Mouse (Mus musculus): ENCODE results near the gene Slc12a1.
"Not testable (repeated sequence)": the region's sequence is repeated elsewhere in the genome, so short reads cannot be mapped to it uniquely, and the experiment has no call there.

Gene Slc12a1

GRCm38 (mm10) chr2:125152388-125152787, at the start of gene Slc12a1:
Slc12a1 (plus strand) TSS chr2:125152505.
- no peak for DNase-seq (ENCODE audit: low spot score)

- DNase-seq (ENCODE audit: low spot score): not testable (repeated sequence)
Observed at GRCm38 (mm10) chr2:125104491-125104890, 47.8 kb upstream of the Slc12a1 start.

- not testable (repeated sequence) for DNase-seq (ENCODE audit: low spot score)
Observed at GRCm38 (mm10) chr2:125106536-125106935, 45.8 kb upstream of the Slc12a1 start.

DNA sequence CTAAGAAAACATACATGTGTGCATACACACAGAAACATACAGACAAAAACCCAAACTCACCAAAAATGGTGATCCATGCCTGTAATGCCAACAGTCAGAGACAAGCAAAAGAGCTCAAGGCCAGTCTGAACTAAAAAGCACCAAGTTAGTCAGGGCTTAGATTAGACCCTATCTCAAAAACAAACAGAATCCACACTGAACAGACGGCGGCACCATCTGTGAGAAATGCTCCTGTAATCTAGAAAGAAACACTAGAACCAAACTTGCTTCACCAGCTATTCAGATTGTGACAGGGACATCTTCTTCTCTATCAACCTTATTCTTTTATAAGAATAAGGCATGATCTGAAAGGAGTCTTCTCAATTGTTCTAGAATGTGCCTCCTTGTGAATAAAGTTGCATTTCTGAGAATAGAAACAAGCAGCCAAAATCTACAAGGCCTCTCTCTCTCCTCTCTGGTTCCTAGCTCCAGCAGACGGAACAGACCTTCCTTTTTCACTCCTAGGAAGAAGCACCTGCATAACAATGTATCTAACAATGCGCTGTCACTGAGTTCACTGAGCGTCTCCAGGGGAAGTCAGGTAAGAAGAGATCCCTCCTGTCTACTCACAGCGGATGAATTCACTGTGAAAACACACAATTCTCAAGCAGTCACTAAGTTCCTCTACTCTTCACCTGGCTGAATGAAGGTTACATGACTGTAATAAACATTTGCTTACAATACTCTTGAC, 32.8 kb upstream of the Slc12a1 start:
- no peak for DNase-seq (ENCODE audit: low spot score)

DNA sequence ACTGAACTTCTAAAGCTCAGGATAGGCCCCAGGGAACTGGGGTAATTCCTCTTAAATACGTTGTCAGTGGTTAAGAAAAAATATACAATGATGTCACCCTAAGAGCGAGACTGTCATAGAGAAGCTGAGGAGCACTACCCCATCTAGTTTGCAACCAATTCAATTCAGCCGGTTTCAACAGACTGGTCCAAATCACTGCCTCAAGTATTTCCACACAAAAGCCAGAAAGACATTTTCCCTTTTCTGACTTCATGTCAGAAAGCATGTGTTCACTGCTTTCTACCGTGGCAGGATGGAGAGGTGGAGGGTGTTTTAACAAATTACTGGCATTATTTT, 30.0 kb upstream of the Slc12a1 start:
- peak; percentile 52 for DNase-seq (ENCODE audit: low spot score)

GRCm38 (mm10) chr2:125122624-125123476, 29.5 kb upstream of the Slc12a1 start:
- DNase-seq (ENCODE audit: low spot score): peak; percentile 60

DNA sequence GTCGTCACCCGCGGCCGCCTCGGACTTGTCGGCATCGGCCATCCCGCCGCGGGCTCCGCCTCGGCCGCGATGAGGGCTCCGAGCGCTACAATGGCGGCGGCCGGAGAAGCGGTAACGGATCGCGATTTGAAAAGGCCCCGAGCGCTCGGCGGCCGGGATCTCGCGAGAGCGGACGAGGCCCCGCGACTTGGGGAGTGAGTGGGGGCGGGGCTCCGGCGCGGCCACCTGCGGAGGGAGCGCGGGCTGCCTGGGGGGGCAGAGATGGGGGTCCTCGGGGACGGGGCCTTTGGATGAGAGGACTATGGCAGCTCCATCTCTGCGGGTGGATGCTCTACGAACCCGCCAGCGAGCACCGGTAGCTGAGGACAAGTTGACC, 28.8 kb upstream of the Slc12a1 start, which contains the start of gene Myef2:
Gene Myef2, minus strand, starts transcription at position 185 of the 376 bp plus-strand sequence.
- DNase-seq (ENCODE audit: low spot score): peak; percentile 82

DNA sequence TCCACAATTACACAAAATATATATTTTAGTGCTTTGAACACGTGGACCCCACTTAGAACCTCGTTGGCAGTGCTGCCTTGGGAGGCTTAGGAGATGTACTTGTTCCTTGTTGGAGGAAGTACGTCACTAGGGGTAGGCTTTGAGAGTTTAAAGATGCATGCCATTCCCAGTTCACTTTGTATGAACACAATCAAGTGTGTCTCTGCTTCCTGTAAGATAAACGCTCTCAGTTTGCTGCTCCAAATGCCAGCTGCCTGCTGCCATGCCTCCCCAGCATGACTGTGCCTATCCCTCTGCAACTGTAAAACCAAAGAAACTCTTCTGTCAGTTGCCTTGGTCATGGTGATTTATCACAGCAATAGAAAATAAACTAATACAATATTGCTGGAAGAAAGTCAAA, 26.5 kb upstream of the Slc12a1 start:
- DNase-seq (ENCODE audit: low spot score): no peak

DNA sequence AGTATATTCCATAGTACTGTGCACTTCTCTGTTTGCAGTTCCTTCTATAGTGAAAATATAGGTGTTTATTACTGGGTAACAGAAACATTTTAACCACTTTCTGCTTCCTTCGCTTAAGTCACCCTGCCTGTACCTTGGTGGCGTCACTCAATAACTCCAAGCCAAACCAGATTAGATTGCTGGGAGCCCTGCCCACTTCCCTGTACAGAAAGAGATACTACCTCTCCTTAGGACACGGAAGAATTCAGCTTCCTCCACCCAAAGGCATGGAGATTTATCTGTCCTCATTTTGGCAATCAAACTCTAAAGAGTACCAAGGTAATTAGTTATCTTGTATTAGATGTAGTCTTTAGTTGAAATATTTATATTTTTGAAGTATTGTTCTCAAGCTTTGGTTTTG, 25.5 kb upstream of the Slc12a1 start:
- DNase-seq (ENCODE audit: low spot score): no peak

- no peak for DNase-seq (ENCODE audit: low spot score)
Observed at GRCm38 (mm10) chr2:125134113-125134512, 18.2 kb upstream of the Slc12a1 start.

GRCm38 (mm10) chr2:125135903-125136811, 16.1 kb upstream of the Slc12a1 start, which contains the start of gene Ctxn2:
Ctxn2 (plus strand) TSS chr2:125136692.
- peak; percentile 77 for DNase-seq (ENCODE audit: low spot score)

DNA sequence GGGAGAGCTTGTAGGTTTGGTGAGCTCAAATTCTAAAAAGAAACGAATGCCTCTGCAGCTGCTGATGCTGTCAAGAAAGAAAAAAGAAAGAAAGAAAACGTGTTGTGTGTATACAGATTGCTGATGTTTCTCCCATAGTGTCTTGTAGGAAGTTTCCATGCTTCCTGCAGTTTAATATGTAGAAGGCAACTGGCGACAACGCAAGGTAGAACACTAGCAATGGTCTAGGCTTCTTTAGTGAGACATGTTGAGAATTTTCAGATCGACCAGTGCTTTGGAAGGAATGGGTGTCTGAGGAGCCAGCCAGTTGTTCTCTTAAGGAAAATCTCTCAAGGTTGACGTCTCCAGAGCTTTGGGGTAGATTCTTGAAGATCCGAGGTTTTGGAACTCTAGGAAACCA, 15.5 kb upstream of the Slc12a1 start:
- DNase-seq (ENCODE audit: low spot score): no peak

GRCm38 (mm10) chr2:125142336-125142735, 10.0 kb upstream of the Slc12a1 start:
- no peak for DNase-seq (ENCODE audit: low spot score)

DNA sequence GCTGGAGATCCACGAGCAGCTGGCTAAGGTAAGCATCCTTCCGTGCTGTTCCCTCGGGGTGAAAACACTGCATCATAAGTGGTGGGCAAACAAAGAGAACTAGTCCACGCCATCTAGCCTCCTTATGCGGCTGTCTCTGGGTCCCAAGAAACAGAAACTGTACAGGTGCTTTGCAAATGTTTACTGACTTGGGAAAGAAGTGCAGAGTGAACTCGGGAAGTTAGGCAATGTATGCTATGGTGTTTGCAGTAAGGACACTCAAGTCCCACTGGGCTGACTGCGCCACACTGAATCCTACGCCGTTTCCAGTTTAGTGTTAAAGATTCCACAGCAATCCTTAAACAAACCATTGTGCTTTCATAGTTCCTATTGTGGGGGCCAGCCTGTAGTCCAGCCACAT, 2.0 kb downstream of the Slc12a1 start:
- no peak for DNase-seq (ENCODE audit: low spot score)

DNA sequence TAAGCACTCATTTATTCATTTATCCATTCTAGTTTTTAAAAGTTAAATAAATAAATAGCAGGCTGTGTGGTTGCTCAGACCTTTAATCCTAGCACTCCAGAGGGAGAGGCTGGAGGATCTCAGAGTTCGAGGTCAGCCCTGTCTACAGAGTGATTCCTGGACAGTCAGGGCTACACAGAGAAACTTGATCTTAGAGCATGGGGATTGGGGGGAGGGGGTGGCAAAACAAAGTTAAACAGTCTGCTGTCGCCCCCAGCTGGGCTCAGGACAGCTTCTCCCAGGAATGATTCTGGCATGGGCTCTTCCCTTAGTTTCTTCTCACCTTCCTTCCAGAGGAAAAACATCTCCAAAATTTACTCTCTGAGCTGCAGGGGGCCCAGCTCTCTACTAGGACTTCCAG, 3.2 kb downstream of the Slc12a1 start:
- DNase-seq (ENCODE audit: low spot score): peak; percentile 16

DNA sequence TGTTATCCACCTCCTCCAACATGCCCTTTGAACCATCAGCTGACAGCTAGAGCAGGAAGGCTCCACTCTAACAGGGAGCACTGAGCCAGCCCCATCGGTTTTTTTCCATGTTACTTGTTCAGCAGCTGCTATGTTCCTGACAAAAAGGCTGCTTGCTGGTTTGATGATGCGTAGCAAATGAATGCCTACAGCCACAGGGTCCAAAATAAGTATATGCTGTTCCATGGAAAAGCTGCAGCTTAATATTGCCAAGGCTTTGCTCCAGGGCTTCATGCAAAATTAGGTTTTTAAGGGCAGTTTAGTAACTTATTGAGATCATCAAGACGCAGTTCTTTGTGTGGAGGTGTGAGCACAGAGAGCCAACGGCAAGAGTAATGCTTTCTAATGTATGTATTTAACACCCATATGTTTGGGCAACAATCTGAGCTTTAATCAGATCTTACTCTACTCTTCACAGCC, 9.7 kb downstream of the Slc12a1 start:
- no peak for DNase-seq (ENCODE audit: low spot score)

- no peak for DNase-seq (ENCODE audit: low spot score)
Observed at GRCm38 (mm10) chr2:125178225-125178798, 26.0 kb downstream of the Slc12a1 start.

- DNase-seq (ENCODE audit: low spot score): no peak
Observed at GRCm38 (mm10) chr2:125187904-125188303, 35.6 kb downstream of the Slc12a1 start.

- DNase-seq (ENCODE audit: low spot score): peak; percentile 85
Observed at GRCm38 (mm10) chr2:125189197-125189596, 36.9 kb downstream of the Slc12a1 start.

DNA sequence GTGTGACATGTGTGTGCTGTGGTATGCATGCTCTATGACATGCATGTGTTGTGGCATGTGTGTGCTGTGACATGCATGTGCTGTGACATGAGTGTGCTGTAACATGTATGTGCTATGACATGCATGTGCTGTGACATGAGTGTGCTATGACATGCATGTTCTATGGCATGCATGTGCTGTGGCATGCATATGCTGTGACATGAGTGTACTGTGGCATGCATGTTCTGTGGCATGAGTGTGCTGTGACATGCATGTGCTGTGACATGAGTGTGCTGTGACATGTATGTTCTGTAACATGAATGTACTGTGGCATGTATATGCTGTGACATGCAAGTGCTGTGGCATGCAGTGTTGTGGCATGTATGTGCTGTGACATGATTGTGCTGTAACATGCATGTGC, 40.6 kb downstream of the Slc12a1 start:
- no peak for DNase-seq (ENCODE audit: low spot score)

DNA sequence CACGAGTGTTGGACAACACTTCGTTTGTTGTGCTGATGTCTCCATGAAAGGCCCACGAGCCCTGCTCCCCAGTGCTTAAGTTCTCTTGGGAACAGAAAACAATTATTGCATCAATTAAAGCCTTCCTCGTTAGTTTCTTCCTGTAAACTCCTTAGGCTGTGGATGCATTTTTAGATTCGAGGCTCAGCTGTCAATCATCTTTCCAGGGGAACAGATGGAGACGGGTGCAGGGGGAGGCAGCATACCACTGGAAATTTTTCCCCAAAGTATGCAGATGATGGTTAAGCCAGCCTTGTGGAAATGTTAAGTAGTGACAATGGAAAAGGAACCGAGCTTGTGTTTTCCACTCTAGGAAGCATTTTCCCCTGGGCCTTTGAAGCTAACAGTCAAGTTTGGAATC, 44.5 kb downstream of the Slc12a1 start:
- no peak for DNase-seq (ENCODE audit: low spot score)

Data from adipocyte (in vitro differentiated cells).